In genomic region chr1:194976517-194977370, GRCm38 (mm10) we compare ENCODE assay signal across 8 mouse cellular contexts. TPM values are rescaled to one million over a fixed set of nuclear protein-coding genes. Genes with fewer than 3 reads are reported as not detected.
DNase-seq lines count a peak whose midpoint lies in the region; ATAC-seq lines count a peak whose summit lies in the region.

No protein-coding gene starts in this region.

- peak; percentile 74 for DNase-seq in adrenal gland, adult 8-10 months
- DNase-seq in embryo, embryonic 11 days = peak; percentile 80
- peak; percentile 75 for DNase-seq in gastrocnemius, postnatal 14 days
- peak; percentile 48 to 69 for DNase-seq in left cerebral cortex, adult 9 months (ENCODE audit: low spot score in 2 of 2)
- DNase-seq in right cerebral cortex, adult 2 months (ENCODE audit: low spot score in 2 of 2) = peak; percentile 71 to 75
- peak; percentile 66 to 73 for DNase-seq in urinary bladder, postnatal 4 days (ENCODE audit: low spot score in 2 of 2)

- intact Hi-C loops in gastrocnemius, postnatal 14 days (cut with DNase I; ENCODE audit: low total_unique reads) = loop anchor here (10.0 kb wide), 1 partner anchor 48 kb away; no protein-coding TSS in a partner anchor

- peak; percentile 61 for ATAC-seq in inflammation-experienced regulatory T-cells, adult 6 months
- ATAC-seq in megakaryocyte, adult 5-6 weeks (ENCODE audit: poor library complexity, severe bottlenecking) = peak; percentile 71

RNA-seq across cellular contexts. Expression of gene Cd34, which starts 38.1 kb away (rescaled TPM):
- 10 to 100 TPM; 33.4 to 60.6 (median 45.5) TPM for total RNA-seq in adrenal gland, adult 8-10 months (2022)
- 100 to 1,000 TPM; 105 to 136 TPM for total RNA-seq in gastrocnemius, postnatal 14 days (2021)
- polyA plus RNA-seq in inflammation-experienced regulatory T-cells, adult 6 months (2017; shearing (Covaris generic)) = under 1 TPM in 2 of 3 experiments, not detected in 1; 0.30 TPM
- total RNA-seq in megakaryocyte, adult 5-6 weeks (2015) = 11.7 and 15.8 TPM in 2 replicates
- total RNA-seq in megakaryocyte, adult 5-6 weeks (2017) = 21.0 and 21.2 TPM in 2 replicates

Comparison
In these comparisons a context has a peak if more than half of its experiments do, and no peak if none do; other contexts are left out.
1. Peak in every context shown above with its lines: DNase-seq and ATAC-seq.